Mouse (Mus musculus) c-Kit-negative CD71-positive TER-119-positive erythroid progenitor cells, embryonic 14.5 days (primary cell): ENCODE data around the gene Snx29.

Experiments
- DNase-seq: peaks from one replicate; pipeline ENCODE4 v3.0.0-alpha.2; 2013; ENCODE audit warnings: low read depth, low spot score

The Snx29 gene

DNA sequence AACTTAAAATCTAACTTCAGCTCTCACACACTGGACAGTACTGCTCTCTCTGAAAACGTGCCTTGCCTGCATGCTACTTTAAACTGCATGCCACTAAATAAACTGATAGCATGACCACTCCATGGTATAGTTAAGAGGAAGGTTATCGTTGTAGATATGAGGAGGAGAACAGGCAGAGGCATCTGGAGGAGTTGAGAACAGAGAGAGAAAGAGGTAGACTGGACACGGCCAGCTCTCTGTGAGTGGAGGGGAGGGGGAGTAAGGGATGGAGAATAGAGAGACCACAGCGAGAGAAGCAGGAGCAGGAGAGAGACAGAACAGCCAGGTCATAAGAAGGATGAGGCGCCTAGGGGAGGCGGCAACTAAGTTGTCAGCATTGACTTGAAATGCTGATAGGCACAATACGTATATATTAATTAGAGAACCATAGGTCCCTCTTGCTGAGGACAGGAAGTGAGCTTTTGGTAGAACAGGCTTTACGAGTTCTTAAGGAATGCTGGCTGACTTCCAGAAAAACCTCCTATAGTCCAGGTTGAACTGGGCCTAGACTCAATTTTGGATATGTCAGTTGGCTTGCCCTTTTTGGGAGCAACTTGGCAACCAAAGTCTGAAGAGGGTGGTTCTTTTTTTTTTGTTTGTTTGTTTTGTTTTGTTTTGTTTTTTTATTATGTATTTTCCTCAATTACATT, 85.4 kb downstream of the Snx29 start:
- DNase-seq: no peak

DNA sequence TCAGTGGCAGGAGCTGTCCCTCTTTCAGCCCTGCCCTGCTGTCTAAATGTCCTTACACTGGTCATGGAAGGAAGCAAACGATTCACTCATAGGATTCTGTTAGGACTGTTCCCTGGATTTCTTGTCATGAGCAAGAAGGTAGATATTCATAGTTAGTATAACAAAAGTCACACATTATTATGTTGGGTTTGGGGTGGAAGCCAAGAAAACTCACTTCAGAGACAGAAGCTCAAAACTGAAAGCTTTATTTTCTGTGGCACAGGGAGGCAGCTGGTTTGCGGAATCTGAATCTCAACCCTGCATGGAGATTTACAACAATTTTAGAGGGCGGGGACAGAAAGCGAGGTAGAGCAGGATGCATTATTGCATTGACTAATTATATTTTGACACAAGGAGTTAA, 86.0 kb downstream of the Snx29 start:
- no peak for DNase-seq

DNA sequence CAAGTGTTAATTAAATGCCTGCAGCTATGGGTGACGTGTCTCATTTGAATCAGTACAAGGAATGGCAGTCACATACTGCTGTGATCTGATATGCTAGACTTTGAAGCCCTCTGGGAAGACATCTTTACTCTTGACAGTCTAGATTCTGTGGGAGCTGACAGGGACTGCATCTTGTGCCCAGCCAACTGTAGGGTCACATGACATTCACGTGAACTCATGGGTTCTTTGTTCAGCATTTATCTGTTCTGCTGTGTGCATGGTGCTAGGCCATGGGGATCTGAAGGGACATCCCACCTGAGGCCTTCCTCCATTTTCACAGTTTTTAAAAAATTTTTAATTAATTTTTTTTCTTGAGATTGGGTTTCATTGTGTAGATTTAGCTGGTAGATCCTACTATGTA, 91.9 kb downstream of the Snx29 start:
- no peak for DNase-seq

DNA sequence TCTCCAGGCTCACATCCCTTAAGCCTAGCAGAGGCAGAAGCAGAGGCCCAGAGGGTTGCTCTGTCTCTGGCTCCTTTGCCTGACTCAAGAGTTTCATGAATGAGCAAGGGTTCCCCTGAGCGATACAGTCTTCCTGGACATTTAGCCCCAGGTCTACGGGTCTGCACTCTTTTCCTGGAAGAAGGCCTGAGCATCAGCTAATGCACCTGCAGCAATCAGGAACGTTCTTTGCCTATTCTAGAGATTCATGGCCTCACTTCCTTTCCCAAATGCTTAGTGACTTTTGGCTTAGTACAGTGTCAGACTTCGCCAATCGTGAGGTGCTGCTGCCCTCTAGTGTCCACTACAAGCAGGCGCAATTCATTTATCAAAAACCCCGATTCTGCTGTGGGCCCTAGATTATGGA, 95.5 kb downstream of the Snx29 start:
- DNase-seq: peak; percentile 42

GRCm38 (mm10) chr16:11420311-11421080, 97.8 kb downstream of the Snx29 start:
- no peak for DNase-seq

DNA sequence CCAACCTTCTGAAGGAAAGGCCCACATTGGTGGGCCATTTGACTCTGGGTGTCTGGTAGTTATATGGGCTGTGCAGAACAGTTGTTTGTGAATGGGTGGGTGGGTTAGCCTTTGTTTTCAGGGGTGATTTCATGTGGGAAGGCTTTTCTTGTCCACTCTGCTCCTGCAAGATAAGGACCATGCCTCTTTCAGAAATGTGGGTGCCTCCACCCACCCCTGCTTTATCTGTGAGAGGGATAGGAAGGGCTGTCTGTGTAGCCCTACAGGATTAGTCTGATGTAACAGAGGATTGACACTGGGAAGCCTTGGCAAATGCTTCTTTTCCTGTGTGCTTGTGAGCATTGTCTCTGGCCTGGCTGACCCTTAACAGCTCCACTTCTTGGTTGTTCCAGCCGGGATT, 99.5 kb downstream of the Snx29 start:
- no peak for DNase-seq

- no peak for DNase-seq
Measured at GRCm38 (mm10) chr16:11422889-11423610, 100.3 kb downstream of the Snx29 start.

GRCm38 (mm10) chr16:11423611-11424297, 101.0 kb downstream of the Snx29 start:
- peak; percentile 31 for DNase-seq

- DNase-seq: no peak
Measured at GRCm38 (mm10) chr16:11424568-11425145, 101.9 kb downstream of the Snx29 start.

GRCm38 (mm10) chr16:11425279-11425678, 102.6 kb downstream of the Snx29 start:
- no peak for DNase-seq

DNA sequence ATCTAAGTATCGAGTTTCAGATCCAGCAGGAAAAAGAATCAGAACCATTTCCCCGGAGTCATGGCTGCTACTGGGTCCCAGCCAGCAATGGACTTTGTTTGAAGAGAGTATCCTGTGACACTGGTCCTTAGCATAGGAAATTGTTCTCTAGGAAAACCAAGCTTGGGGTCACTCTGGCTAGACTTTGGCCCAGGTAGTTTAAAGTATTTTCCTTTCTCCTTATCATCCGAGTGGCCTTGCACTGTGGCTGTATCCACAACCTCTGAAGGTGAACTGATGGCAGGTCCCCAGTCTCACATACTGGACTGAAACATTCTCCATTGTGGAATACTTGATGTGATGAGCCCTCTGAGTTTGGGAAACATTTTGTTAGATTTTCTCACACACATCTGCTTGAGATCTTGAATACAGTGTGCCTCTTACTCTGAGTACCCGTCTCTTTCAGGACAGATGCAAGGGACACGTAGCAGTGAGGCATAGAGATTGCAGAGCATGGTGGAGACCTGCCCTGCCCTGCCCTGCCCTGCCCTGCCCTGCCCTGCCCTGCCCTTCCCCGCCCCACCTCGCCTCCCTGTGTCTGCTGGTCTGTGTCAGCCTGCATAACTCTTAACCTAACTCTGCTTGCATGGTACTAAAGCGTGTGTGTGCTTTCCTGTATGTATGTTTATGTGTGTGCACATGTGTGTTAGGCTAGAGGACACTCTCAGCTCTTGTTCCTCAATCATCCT, 104.3 kb downstream of the Snx29 start:
- DNase-seq: no peak

GRCm38 (mm10) chr16:11429784-11430183, 107.1 kb downstream of the Snx29 start:
- DNase-seq: no peak

DNA sequence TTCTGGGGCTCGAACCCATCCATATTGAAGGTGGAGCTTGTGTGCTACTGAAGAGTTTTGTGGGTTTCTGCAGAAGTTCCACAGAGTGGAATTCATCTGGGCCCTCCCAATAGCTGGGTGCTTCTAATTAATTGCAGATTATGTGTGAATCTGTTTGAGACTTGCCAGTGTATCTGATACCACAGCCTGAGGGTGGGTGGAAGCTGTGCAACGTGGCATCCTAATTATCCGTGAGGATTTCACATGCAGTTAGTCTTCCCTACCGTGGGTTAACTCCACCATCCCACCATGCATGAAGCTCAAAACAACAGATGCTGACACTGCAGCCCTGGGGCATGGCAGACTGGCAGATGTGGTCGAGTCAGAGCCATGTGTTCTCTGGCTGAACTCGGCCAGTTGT, 107.8 kb downstream of the Snx29 start:
- DNase-seq: no peak

- DNase-seq: no peak
Measured at GRCm38 (mm10) chr16:11433779-11434178, 111.1 kb downstream of the Snx29 start.

DNA sequence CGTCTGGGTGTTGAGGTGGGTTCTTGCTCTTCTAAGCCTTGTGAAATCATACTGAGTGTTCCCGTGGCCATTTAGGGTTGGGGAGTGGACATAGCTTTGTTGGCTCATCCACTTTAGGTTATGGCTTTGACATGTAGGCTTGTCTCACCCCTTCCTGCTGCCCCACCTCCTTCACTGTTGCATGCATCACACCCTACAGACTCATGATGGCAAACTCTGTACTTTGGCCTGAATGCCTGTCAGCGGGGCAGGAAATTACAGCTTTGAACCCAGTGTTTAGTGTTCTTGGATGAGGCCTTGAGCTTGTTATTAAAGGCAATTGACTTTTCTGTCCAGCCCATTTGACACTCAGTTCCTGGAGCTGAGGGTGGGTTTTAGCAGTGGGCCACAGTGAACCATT, 114.9 kb downstream of the Snx29 start:
- no peak for DNase-seq

DNA sequence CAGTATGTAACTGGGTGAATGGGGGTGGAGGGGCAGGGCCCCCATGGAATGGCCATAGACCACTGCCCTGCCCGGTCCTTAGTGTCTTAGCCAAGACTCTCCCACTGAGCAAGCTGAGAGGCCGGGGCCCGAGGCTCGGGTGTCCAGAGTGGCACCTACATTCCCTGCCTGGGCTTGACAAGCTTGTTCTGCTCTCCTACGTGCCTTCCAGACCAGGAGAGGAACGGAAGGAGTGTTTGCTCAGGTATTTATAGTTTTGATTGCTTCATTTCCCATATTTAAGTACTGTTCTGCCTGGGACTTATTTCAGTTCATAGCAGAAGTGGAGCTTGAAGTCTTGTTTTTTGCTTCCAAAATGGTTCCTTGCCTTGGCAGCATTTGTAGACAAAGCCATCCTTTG, 116.7 kb downstream of the Snx29 start:
- no peak for DNase-seq

- DNase-seq: no peak
Measured at GRCm38 (mm10) chr16:11441616-11442015, 118.9 kb downstream of the Snx29 start.

GRCm38 (mm10) chr16:11442534-11442933, 119.8 kb downstream of the Snx29 start:
- DNase-seq: no peak

DNA sequence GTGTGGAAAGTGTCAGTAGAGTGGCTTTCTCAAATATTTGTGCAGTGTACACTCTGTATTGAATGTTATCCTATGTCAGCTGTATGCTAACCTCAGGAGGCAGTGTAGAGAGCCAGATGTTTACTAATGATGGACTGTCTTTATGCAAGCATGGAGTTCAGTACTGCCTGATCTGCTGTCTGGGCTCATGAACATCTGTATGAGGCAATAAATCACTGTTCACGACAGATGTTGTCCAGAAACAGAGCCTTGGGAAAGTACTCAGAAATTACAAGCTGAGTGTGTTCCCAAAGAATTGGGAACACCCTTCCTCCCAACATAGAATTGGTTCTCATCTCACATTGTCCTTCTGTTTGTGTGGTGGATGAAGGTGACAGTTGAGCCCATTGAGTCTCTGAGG, 121.9 kb downstream of the Snx29 start:
- no peak for DNase-seq

- no peak for DNase-seq
Measured at GRCm38 (mm10) chr16:11446977-11447376, 124.3 kb downstream of the Snx29 start.

DNA sequence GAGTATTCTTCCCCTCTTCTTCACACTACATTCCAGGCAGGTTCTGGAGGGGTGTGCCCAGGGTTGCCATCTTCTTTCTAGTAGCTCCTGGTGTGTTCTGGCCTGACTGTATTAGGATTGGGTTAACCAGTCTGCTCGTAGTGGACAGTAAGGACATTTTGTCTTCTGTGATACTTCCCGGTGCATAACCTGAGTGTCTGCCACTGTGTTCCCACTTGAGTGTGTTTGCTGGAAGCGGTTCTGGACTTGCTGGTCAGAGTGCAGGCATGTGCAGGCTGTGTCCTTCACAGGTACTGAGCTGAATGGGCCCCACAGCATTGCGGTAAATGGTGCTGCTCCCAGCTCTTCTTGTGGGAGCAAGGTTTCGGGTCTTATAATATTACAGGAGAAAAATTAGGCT, 125.2 kb downstream of the Snx29 start:
- DNase-seq: no peak
